Mouse (Mus musculus): ENCODE measurements around the gene Mier2. TPM values are rescaled to one million over a fixed set of nuclear protein-coding genes. Genes with fewer than 3 reads are reported as not detected.

The Mier2 gene
- polyA plus RNA-seq, 1 experiment from 2014 or later = 74.8 TPM

- Histone ChIP-seq H3K4me2 (no peak overlapping the region), H3K4me1 (replicated peaks) (no peaks in the 10 kb centered on the region), H3K9ac (replicated peaks) (no peak overlapping the region), H3K27me3 (peaks cover 3% of the 10 kb centered on the region; the same call in 1 of the 2 replicates), H3K4me3 (replicated peaks) (no peak overlapping the region), H3K9me3 (no peaks in the 10 kb centered on the region), H3K36me3 (no peaks in the 10 kb centered on the region), H3K27ac (no peak overlapping the region)
- no peak for ATAC-seq (ENCODE audit: insufficient number of reproducible peaks, insufficient read depth, low FRiP score, low TSS enrichment, low read depth)
- WGBS = 85% methylated on average over 5 of the region's 5 CpGs
Measured at GRCm38 (mm10) chr10:79585723-79586122, 30.7 kb upstream of the Mier2 start.

GRCm38 (mm10) chr10:79585136-79585535 is 30.1 kb upstream of the Mier2 start:
- WGBS = 88% methylated on average over 6 of the region's 6 CpGs
- no peaks in the 10 kb centered on the region for H3K9me3 ChIP-seq
- ATAC-seq (ENCODE audit: insufficient number of reproducible peaks, insufficient read depth, low FRiP score, low TSS enrichment, low read depth) = no peak; the same call in 1 of the 2 replicates

DNA sequence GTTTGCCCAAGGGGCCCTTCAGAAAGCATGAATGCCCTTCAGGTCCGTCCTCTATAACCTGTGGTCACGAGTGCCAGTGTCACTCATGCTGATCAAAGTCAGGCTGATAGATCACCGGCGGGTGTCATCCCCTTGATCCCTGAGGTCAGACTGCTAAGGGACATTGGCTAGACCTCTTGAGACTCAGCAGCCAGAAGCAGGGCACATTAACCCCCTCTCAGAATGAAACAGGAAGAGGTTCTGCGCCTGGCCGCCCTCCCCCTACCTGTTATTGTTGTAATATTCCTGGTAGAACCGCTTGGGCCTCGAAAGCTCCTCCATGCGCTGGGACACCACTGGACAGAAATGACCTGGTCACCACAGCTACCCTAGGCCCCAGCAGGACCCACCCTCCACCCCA is 29.4 kb upstream of the Mier2 start:
- no peak for ATAC-seq (ENCODE audit: insufficient number of reproducible peaks, insufficient read depth, low FRiP score, low TSS enrichment, low read depth)
- Histone ChIP-seq H3K4me3 (replicated peaks) (no peak overlapping the region), H3K4me2 (no peak overlapping the region), H3K27me3 (peaks cover 8% of the 10 kb centered on the region), H3K36me3 (no peaks in the 10 kb centered on the region), H3K9ac (replicated peaks) (no peak overlapping the region), H3K9me3 (no peaks in the 10 kb centered on the region), H3K27ac (no peak overlapping the region), H3K4me1 (replicated peaks) (no peaks in the 10 kb centered on the region)
- 82% methylated on average over 9 of the region's 9 CpGs for WGBS

More at GRCm38 (mm10) chr10:79585136-79585535, 30.1 kb upstream of the Mier2 start:
- Histone ChIP-seq H3K9ac (replicated peaks) (no peak overlapping the region), H3K27ac (no peak overlapping the region), H3K27me3 (peaks cover 3% of the 10 kb centered on the region), H3K4me3 (replicated peaks) (no peak overlapping the region), H3K4me2 (no peak overlapping the region), H3K4me1 (replicated peaks) (no peaks in the 10 kb centered on the region), H3K36me3 (no peaks in the 10 kb centered on the region)

DNA sequence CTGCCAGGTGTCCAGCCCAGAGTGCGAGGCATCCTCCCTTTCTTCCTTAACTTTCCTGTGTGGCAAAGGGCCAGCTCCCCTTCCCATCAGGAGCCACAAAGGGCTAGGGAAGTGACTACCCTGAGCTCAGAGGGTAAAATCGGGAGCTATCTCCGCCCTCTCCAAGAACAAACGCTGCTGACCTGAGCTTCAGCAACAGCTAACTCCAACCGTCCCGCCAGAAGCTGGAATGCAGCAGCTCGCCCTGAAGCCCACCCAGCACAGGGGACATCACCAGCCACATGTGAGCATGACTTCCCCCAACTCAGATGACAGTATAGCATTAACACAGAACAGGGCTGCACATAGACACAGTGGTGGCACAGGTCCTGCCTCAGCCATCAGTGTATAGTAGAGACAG is 29.0 kb upstream of the Mier2 start:
- H3K4me2 ChIP-seq = no peak overlapping the region
- ATAC-seq (ENCODE audit: insufficient number of reproducible peaks, insufficient read depth, low FRiP score, low TSS enrichment, low read depth) = no peak
- H3K9ac ChIP-seq (replicated peaks) = no peak overlapping the region
- peaks cover 11% of the 10 kb centered on the region for H3K27me3 ChIP-seq
- H3K4me1 ChIP-seq (replicated peaks) = no peaks in the 10 kb centered on the region
- WGBS = 58% methylated on average over 7 of the region's 7 CpGs
- no peaks in the 10 kb centered on the region for H3K9me3 ChIP-seq
- no peaks in the 10 kb centered on the region for H3K36me3 ChIP-seq
- H3K27ac ChIP-seq = no peak overlapping the region
- no peak overlapping the region for H3K4me3 ChIP-seq (replicated peaks)

DNA sequence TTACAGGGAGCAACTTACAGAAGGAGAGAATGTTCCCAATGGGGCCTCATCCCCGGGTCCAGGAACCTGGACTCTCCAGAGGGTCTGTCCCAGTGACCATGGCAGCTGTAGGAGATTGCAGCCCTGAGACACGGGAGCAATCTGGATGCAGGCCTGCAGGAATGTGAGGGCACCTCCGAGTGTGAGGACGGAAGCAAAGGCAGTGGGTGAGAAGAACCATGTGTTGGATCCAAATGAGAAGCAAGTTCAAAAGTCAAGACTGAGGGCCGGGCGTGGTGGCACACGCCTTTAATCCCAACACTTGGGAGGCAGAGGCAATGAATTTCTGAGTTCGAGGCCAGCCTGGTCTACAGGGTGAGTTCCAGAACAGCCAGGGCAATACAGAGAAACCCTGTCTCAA is 26.5 kb upstream of the Mier2 start:
- 84% methylated on average over 8 of the region's 8 CpGs for WGBS
- Histone ChIP-seq H3K9me3 (no peaks in the 10 kb centered on the region), H3K27ac (no peak overlapping the region), H3K27me3 (peaks cover 14% of the 10 kb centered on the region), H3K4me2 (no peak overlapping the region), H3K9ac (replicated peaks) (no peak overlapping the region), H3K36me3 (no peaks in the 10 kb centered on the region), H3K4me3 (replicated peaks) (no peak overlapping the region), H3K4me1 (replicated peaks) (no peaks in the 10 kb centered on the region)
- no peak for ATAC-seq (ENCODE audit: insufficient number of reproducible peaks, insufficient read depth, low FRiP score, low TSS enrichment, low read depth)

- H3K9me3 ChIP-seq = no peaks in the 10 kb centered on the region
- no peaks in the 10 kb centered on the region for H3K36me3 ChIP-seq
- WGBS = 47% methylated on average over 6 of the region's 6 CpGs
- H3K4me1 ChIP-seq (replicated peaks) = no peaks in the 10 kb centered on the region
- H3K27me3 ChIP-seq = peaks cover 11% of the 10 kb centered on the region
- ATAC-seq (ENCODE audit: insufficient number of reproducible peaks, insufficient read depth, low FRiP score, low TSS enrichment, low read depth) = no peak
- H3K4me3 ChIP-seq (replicated peaks) = no peak overlapping the region
- no peak overlapping the region for H3K27ac ChIP-seq
- H3K4me2 ChIP-seq = no peak overlapping the region
- H3K9ac ChIP-seq (replicated peaks) = no peak overlapping the region
Measured at GRCm38 (mm10) chr10:79580811-79581210, 25.8 kb upstream of the Mier2 start.

GRCm38 (mm10) chr10:79580356-79580755 is 25.4 kb upstream of the Mier2 start:
- no peak overlapping the region for H3K9ac ChIP-seq (replicated peaks)
- no peak for ATAC-seq (ENCODE audit: insufficient number of reproducible peaks, insufficient read depth, low FRiP score, low TSS enrichment, low read depth)
- H3K4me1 ChIP-seq (replicated peaks) = no peaks in the 10 kb centered on the region
- no peaks in the 10 kb centered on the region for H3K36me3 ChIP-seq
- H3K27ac ChIP-seq = no peak overlapping the region
- H3K9me3 ChIP-seq = no peaks in the 10 kb centered on the region
- no peak overlapping the region for H3K4me2 ChIP-seq
- H3K27me3 ChIP-seq = peaks cover 11% of the 10 kb centered on the region
- 73% methylated on average over 7 of the region's 7 CpGs for WGBS
- no peak overlapping the region for H3K4me3 ChIP-seq (replicated peaks)

- Histone ChIP-seq H3K27me3 (peaks cover 11% of the 10 kb centered on the region), H3K4me1 (replicated peaks) (no peaks in the 10 kb centered on the region), H3K9me3 (no peaks in the 10 kb centered on the region), H3K4me2 (no peak overlapping the region), H3K9ac (replicated peaks) (no peak overlapping the region), H3K36me3 (no peaks in the 10 kb centered on the region), H3K4me3 (replicated peaks) (no peak overlapping the region), H3K27ac (no peak overlapping the region)
- 76% methylated on average over 12 of the region's 12 CpGs for WGBS
- no peak for ATAC-seq (ENCODE audit: insufficient number of reproducible peaks, insufficient read depth, low FRiP score, low TSS enrichment, low read depth)
Measured at GRCm38 (mm10) chr10:79579781-79580180, 24.8 kb upstream of the Mier2 start.

- Histone ChIP-seq H3K4me2 (no peak overlapping the region), H3K36me3 (no peaks in the 10 kb centered on the region), H3K27me3 (peaks cover 11% of the 10 kb centered on the region), H3K27ac (no peak overlapping the region), H3K9me3 (no peaks in the 10 kb centered on the region), H3K4me3 (replicated peaks) (no peak overlapping the region), H3K4me1 (replicated peaks) (no peaks in the 10 kb centered on the region), H3K9ac (replicated peaks) (no peak overlapping the region)
- 82% methylated on average over 7 of the region's 7 CpGs for WGBS
- ATAC-seq (ENCODE audit: insufficient number of reproducible peaks, insufficient read depth, low FRiP score, low TSS enrichment, low read depth) = no peak
Measured at GRCm38 (mm10) chr10:79578891-79579290, 23.9 kb upstream of the Mier2 start.

- H3K27ac ChIP-seq = no peak overlapping the region
- no peaks in the 10 kb centered on the region for H3K4me1 ChIP-seq (replicated peaks)
- no peak overlapping the region; the same call in 1 of the 2 replicates for H3K9ac ChIP-seq (replicated peaks)
- 41% methylated on average over 9 of the region's 9 CpGs for WGBS
- peaks cover 11% of the 10 kb centered on the region for H3K27me3 ChIP-seq
- no peaks in the 10 kb centered on the region for H3K9me3 ChIP-seq
- H3K36me3 ChIP-seq = no peaks in the 10 kb centered on the region
- H3K4me2 ChIP-seq = no peak overlapping the region
- H3K4me3 ChIP-seq (replicated peaks) = no peak overlapping the region
- ATAC-seq (ENCODE audit: insufficient number of reproducible peaks, insufficient read depth, low FRiP score, low TSS enrichment, low read depth) = no peak
Measured at GRCm38 (mm10) chr10:79578276-79578675, 23.3 kb upstream of the Mier2 start.

DNA sequence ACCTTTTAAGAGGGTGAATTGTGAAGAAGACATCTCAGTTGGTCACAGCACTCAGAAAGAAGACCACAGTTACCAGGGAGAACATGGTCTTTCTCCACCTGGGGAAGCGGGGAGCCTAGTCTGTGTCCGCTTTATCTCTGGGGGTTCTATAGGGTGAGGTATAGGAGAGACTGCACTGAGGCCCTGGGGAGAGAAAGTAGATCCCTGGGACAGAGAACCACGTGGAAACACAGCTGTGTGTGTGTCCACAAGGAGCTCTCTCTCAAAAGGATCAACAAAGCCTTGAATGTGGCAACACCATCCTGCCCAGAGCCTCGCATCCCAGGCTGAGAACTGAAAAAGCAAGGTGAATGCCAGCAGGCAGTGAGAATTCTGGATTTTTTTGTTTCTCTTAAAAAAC is 22.4 kb upstream of the Mier2 start:
- H3K27ac ChIP-seq = no peak overlapping the region
- H3K4me3 ChIP-seq (replicated peaks) = no peak overlapping the region
- H3K4me1 ChIP-seq (replicated peaks) = no peaks in the 10 kb centered on the region
- WGBS = 77% methylated on average over 4 of the region's 4 CpGs
- no peaks in the 10 kb centered on the region for H3K36me3 ChIP-seq
- ATAC-seq (ENCODE audit: insufficient number of reproducible peaks, insufficient read depth, low FRiP score, low TSS enrichment, low read depth) = no peak
- H3K27me3 ChIP-seq = peaks cover 11% of the 10 kb centered on the region
- H3K9ac ChIP-seq (replicated peaks) = no peak overlapping the region
- no peaks in the 10 kb centered on the region for H3K9me3 ChIP-seq
- no peak overlapping the region for H3K4me2 ChIP-seq

DNA sequence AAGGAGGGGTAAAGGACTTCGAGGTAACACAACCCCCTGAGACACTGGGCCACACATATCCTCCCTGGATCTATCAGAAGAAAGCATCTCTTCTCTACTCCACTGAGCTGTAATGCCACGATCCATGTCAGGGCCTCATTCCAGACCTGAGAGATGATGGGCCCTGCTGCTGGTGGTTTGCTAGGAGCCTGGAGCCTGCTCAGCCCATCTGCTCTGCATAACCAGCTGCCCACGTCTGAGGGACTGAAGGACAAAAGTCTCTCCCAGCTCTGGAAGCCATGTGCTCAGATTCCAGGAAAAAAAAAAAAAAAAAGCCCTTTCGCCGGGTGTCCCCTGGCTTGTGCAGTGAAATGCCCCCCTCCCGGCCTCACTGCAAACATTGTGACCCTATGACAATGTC is 20.8 kb upstream of the Mier2 start:
- ATAC-seq (ENCODE audit: insufficient number of reproducible peaks, insufficient read depth, low FRiP score, low TSS enrichment, low read depth) = no peak
- Histone ChIP-seq H3K36me3 (no peaks in the 10 kb centered on the region), H3K9ac (replicated peaks) (no peak overlapping the region), H3K27ac (no peak overlapping the region), H3K4me3 (replicated peaks) (no peak overlapping the region), H3K27me3 (peaks cover 11% of the 10 kb centered on the region), H3K4me1 (replicated peaks) (no peaks in the 10 kb centered on the region), H3K4me2 (no peak overlapping the region), H3K9me3 (no peaks in the 10 kb centered on the region)
- WGBS = 75% methylated on average over 6 of the region's 6 CpGs

Data from limb, embryonic 12.5 days (tissue).